Mouse (Mus musculus) inflammation-experienced regulatory T-cells, adult 6 months (primary cell): ENCODE measurements around the gene Porcn. TPM values are rescaled to one million over a fixed set of nuclear protein-coding genes. Genes with fewer than 3 reads are reported as not detected.
A peak's percentile ranks its signal among the peaks of the same experiment; 100 is the strongest.

Experiments
- ATAC-seq: one replicate; pipeline ENCODE4 v1.8.0; 2017
- polyA plus RNA-seq, 3 experiments: library from polyadenylated mRNA; unstranded; fragments of 100-300 nt; shearing (Covaris generic); gene quantifications; one replicate each; pipeline ENCODE4 v1.2.1; 2017

Porcn gene
- polyA plus RNA-seq, 3 experiments from 2014 or later: 0.36 to 0.69 TPM; not detected in 1

DNA sequence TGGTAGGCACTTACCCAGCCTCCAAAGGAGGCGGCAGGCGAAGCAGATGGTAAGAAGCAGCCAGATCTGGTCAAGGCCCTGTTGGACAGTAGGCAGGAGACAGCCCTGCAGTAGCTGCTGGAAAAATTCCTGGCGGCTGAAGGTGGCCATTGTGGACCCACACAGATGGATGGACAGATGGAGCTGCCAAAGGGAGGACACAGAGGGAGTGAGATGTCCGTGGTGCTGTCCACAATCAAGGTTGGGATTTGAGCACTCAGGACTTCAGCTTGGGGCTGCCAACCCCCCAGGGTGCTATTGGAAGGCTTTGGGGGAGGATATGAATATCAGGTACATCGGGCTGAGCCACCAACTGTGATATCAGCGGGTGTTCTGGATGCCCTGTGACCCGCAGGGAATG is 774 bp downstream of the Porcn start:
- no peak for ATAC-seq

DNA sequence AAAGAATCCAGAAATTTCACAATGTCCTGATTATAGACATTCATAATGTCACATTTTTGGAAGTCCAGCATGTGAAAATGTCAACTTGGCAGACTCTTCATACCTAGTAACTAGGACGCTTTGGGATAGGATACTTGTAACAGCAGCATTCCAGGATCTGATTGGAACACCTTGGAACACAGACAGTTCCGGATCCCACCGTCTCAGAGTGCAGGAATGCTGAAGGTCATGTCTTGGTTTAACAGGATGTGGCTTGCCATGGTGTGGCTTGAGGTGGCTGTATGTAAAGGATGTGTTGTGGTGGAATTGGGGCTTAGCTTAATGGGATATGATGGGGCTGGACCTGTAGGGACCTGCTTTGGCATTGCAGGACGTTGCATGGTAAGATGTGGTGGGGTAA is 1.2 kb downstream of the Porcn start:
- ATAC-seq: no peak

DNA sequence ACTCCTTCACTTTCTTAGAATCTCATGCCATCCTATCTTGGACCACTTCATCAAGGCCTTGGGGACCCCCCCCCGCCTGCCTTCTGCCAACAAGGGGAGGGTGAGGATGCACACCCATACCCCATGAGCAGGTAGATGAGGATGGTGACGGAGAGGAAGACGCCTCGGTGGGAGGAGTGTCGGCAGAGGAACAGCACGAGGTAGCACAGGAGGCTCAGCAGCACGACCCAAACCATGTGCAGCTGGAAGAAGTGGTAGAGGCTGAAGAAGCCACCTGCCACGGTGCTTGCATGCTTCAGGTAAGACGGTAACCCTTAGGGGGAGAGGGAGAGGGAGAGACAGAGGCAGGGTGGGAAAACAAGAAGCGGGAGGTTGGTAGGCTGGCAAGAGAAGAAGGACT is 2.2 kb downstream of the Porcn start:
- ATAC-seq: no peak

DNA sequence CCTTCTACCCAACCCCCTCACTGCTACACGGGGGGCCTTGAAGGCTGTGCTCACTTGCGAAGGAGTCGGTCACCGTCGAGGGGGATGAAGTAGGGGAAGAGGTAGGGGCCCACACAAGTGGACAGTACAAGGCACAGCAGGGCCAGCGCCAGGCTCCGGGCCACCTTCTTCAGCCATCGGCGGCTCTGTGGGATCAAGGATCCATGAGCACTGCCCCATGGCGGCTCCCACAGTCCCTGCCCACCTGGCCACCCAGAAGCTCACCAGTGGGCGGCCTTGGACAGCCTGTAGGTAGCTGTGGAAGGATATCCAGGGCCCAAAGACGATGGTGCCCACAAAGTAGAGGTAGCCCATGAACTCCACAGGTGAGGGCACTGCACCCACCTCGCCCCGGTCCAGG is 3.2 kb downstream of the Porcn start:
- no peak for ATAC-seq

DNA sequence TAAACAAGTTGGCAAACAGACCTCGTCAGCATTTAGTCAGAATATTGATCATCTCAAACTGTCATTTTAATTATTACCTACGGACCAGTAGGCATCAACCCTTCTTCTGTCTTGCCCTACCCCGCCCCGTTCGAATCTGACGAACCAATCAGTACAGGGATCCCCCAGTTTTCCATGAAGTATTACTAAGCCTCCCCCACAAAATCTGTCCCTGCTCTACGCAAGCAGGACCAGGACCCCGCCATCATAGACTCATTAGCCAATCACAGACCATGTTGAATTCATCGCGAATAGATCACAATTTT is 13.0 kb downstream of the Porcn start, which contains the start of gene Ebp:
Gene Ebp (minus strand): TSS at position 94 of the 305 bp plus-strand sequence.
- ATAC-seq: peak; percentile 19

DNA sequence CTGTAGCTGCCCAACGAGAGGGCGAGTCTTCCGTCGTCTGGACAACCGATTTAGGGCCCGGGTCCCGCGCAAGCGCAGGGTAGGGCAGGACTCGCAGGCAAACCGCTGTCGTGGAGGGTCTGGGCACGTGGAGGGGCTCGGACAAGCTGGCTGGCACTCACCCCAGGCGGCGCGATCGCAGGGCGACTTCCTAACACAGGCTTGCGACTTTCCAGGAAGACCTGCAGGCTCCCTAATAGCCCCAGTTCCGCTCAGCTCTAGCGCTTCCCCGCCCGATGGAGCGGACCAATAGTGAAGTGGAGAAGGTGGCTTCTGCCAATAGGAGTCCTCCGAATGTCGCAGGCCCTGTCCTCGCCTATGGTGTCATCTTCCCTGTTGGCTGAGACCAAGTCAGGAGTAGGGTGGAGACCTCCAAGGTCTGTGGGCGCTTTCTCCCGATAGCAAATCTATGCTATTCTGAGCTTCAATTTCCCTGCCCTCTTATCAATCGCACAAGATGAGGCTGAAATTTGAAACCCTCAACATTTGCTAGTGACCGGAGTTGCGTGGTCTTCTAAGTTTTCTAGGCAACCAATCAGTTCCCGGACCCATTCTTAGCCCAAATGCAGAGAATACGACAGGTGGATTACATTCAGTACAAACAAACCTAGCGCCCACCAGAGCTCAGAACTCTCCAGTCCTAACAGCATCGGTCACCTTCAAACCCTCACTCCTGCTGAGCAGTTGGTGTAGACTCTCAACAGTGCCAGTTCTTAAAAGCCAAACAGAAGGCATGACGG is 13.5 kb downstream of the Porcn start:
- ATAC-seq: peak; percentile 99

DNA sequence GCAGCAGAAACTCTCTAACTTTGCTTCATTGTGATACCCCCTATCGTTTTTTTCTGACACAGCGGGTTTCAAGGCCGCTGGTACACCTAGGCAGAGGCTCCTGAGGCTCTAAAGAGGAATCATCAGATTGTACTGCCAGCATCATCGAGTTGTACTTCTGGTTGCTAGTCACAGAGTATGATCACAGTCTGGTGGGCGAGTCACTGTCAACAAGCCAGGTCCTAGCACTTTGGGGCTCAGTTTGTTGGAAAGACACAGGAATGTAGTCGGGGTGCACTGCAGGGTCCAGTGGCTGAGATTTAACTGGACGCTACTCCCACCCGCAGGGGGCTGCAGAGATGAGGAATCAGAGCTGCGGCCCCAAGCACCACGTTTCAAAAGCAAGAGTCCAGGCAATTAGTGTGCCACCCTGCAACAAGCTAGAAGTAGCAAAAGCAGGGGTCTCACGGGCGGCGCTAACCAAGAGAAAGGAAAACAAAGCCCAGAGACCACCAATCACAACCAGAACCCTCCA is 14.1 kb downstream of the Porcn start:
- ATAC-seq: no peak

DNA sequence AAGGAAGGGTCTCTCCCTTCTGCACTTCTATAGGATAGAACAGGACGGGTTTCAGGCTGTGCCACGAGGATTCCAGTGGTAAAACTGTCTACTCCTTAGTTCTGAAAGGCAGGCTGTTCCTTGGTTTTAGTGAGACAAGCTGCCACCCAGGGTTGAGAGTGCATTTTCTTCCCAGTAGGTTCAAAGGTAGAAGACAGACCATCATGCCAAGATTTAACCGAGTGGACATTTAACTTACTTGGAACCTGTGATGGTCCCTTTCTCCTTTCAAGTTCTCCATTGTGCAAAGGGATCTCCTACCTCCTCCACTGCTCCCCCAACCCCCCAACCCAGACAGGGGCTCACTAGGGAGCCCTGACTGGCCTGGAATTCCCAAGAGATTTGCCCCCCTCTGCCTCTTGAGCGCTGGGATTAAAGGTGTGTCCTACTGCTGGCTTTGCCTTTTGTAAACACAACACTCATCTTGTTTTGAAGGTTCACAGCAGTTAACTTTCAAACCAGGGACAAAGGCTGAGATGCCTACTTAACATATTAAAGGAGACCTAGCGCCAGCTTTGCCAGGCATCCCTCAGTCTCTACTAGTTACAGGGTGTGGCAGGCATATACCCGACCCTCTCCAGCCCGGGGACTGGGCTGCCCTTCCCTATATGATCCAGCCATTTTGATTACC is 23.3 kb downstream of the Porcn start:
- ATAC-seq: no peak

DNA sequence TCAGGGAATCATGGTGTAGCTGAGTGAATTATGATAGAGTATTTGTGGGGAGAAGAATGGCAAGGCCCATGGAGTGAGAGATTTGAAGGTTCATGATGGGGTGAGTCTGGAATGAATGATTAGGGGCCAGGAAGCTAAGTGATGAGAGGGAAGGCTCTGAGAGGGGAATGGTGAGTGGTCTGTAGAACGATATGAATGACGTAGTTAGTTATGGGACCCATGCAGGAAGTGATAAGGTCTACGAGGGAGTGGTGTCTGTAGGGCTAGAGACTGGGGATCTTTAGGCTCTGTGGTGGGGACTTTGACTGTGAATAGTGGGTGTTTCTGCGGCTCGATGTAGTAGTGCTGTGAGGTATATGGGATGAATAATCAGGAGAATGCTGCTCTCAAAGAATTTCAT is 26.7 kb downstream of the Porcn start:
- ATAC-seq: no peak

DNA sequence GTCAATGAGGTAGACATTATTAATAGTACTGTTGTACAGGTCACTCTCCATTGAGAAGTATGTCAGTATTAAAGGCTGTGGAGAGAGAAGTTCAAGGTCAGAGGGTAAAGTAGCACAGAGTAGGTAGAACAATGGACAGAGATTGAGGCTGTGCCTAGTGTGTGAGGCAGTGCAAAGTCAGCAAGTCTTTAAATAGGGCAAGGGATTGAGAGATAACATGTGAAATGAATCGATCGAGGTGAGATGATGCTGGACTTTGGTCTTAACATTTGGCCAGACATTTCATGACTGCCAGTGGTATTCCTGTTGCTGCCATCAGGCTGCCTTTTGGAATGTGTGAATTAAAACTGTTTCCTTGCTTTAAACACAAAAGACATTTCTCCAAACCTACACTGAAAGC is 27.5 kb downstream of the Porcn start:
- no peak for ATAC-seq

DNA sequence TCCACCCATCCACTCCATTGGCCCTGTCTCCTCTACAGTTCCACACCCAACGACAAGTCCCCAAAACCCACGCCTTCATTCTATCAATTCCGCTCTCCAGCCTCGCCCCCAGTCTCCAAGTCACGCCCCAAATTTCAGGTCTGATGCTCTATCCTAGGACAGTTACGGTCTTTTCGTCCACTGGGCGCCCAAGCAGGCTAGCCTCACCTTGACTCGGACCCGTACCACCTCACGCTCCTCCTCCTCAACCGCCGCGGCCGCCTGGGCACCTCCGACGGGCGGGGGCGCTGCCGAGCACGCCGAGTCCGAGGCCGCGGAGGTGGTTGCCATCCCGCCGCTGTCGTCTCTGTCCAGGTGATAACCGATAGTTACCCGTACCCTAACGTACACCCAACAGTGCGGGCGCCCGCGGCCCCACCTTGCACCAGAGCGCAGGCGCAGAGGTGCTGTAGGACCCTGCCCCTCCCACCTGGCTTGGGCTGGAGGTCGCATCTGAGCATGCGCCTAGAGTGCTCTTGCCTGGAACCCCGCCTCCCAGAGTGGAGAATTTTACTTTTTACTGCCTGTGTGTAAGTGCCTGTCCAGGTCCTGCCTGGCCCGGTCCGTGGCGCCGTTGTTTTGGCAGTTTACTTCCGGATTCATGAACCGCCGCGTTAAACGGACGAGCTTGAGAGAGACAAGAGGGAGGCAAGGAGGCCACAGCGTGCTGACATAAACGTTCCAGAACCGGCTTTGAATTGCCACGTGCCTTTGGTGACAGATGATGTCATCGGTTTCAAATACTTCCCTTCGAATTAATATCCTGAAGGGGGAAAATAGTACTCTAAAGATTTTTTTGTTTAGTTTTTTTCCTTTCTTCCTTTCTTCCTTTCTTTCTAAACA is 30.6 kb downstream of the Porcn start, which contains the start of gene Tbc1d25:
Gene Tbc1d25 (minus strand): TSS at position 678 of the 882 bp plus-strand sequence.
- ATAC-seq: peak; percentile 80

DNA sequence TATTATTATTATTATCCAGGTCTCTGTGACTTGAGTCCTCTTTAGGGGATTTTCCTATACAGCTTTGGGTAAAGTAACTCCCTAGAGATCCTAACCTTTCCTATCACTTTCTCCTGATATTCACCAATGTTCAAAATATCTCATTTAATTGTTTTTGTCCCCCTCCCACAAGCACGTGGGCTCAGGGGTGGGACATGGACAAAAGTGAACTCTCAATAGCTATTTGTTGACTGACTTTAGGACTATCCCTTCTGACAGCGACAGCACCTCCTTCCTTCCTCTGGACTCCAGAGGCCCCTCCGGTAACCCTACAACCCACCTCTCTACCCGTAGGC is 31.2 kb downstream of the Porcn start:
- ATAC-seq: no peak

DNA sequence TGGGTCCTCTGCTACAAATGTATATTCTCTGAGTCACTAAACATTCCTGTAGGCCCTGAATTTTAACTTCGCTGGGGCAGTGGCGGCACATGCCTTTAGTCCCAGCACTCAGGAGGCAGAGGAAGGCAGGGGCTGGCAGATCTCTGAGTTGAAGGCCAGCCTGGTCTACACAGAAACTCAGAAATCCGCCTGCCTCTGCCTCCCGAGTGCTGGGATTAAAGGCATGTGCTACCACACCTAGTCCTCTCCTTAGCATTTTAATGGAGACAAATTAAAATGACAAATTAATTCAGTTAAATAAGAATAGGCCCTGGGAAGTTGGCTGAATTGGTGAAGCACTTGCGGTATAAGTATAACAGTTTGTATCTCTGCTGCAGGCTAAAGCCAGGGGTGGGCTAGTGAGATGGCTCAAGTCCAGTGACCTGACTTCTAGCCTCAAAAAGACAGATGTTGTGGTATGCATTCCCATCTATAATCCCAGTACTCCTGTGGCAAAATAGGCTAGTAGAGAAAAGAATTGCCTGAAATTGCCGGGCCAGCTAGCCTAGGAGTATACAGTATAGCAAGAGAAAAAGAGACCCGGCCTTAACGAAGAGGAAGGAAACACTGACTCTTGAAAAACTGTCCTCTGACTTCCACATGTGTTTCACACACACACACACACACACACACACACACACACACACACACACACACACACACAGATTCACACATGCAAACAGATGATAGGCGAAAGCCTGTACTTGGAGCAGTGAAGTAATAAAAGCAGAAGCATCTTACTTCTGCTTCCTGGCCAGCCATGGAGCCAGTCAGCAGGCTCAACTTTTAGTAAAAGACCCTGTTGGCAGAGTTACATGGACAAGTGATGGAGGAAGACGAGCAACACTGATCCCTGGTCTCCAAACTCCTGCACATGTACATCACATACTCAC is 38.3 kb downstream of the Porcn start:
- no peak for ATAC-seq

DNA sequence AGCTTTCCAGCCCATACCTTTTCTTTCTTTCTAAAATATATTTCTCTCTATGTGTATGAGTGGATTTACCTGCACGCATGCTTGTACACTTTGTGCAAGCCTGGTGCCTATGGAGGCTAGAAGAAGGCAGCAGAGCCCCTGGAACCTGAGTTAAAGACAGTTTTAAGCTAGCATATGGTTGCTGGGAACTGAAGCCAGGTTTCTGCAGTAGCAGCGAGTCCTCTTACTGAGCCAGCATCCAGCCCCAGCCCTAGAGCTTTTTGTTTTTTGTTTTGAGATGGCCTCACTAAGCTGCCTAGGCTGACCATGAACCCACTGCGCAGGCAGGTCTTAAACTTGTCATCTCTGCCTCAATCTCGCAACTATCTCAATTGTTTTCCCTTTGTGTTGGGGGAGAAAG is 41.9 kb downstream of the Porcn start:
- no peak for ATAC-seq

DNA sequence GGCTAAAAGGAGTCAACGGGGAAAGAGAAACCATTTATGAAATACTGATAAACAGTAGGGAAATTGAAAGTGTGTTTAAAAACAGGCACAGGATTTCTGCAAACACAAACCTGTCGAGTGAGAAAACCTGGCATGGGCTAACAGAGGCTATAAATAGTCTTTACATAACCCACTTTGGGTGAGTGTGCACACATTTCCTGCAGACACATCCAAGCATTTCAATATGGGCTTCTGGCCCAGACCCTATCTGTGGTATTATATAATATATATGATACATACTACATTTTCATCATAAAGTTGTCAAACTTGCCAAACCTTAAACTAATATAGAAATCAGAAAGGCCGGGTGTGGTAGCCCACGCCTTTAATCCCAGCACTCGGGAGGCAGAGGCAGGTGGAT is 43.2 kb downstream of the Porcn start:
- no peak for ATAC-seq

DNA sequence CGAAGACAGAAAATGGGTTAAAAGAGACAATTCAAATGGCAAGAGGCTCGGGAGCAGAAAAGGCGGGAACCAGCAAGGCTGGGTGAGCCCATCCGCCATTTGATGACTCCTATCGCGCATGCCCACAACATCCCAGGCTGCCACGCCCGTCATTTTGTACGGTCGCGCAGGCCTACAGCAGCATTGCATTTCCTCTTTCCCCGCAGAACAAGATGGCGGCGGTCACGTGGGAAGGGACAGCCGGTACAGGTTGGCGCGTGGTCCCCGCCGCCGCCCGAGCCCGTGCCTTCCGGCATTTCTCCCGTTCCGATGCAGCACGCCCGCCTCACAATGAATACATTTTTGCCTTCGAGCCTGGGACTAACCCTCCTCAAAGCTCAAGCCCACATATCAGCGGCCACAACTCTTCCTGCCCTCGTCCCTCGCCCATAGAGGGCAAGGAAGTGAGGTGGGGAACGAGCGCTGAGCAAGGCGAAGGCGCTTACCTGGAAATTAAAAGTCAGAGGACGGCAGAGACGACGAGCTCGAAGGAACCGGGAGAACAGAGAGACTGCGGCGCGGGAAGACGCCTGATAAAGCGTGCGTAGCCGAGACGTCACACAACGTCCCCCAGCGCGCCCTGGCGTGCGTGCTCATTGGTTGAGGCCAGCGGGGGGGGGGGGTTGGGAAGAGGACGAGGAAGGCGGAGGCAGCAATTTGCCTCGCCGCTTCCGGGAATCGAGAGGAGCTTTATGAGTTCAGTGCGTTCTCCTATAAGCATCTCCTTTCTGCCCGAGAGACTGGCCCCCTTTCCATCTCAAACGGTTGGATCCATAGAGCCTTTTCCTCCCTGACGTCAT is 61.0 kb downstream of the Porcn start, which contains the start of gene Rbm3:
Gene Rbm3 (minus strand): TSS at position 728 of the 839 bp plus-strand sequence.
- ATAC-seq: peak; percentile 84

Other genes with a start within 250 kb of the Porcn start
- gene Gata1, start 228.5 kb downstream of the Porcn start, polyA plus RNA-seq: 10 to 100 TPM in 2 of 3 experiments, not detected in 1; 25.6 to 27.7 TPM
- gene Glod5, start 188.0 kb downstream of the Porcn start, polyA plus RNA-seq: not detected
- gene Suv39h1, start 131.8 kb downstream of the Porcn start, polyA plus RNA-seq: 10 to 100 TPM; 14.7 to 26.1 (median 20.7) TPM
- gene Was, start 116.0 kb downstream of the Porcn start, polyA plus RNA-seq: 10 to 100 TPM; 18.3 to 24.3 (median 22.3) TPM
- gene Wdr13, start 73.6 kb downstream of the Porcn start, polyA plus RNA-seq: 10 to 100 TPM; 13.8 to 20.4 (median 19.5) TPM
- 100 to 1,000 TPM; 601 to 807 (median 769) TPM for gene Rbm3, start 60.6 kb downstream of the Porcn start, polyA plus RNA-seq
- gene Tbc1d25, start 30.3 kb downstream of the Porcn start, polyA plus RNA-seq: 1 to 10 TPM; 2.5 to 4.1 (median 3.7) TPM
- 100 to 1,000 TPM; 128 to 201 (median 145) TPM for gene Ebp, start 13.0 kb downstream of the Porcn start, polyA plus RNA-seq
- 10 to 100 TPM; 17.6 to 24.1 (median 18.7) TPM for gene Ftsj1, start 45.9 kb upstream of the Porcn start, polyA plus RNA-seq
- not detected for gene Slc38a5, start 64.6 kb upstream of the Porcn start, polyA plus RNA-seq
- gene Ssxb10, start 120.9 kb upstream of the Porcn start, polyA plus RNA-seq: not detected
- gene Ssxb9, start 160.5 kb upstream of the Porcn start, polyA plus RNA-seq: not detected
- not detected for gene Ssxb1, start 206.8 kb upstream of the Porcn start, polyA plus RNA-seq